Mouse (Mus musculus) stomach, embryonic 15.5 days (tissue): ENCODE measurements around the gene Hoxc6. TPM values are rescaled to one million over a fixed set of nuclear protein-coding genes. Genes with fewer than 3 reads are reported as not detected.

Experiments used
- ATAC-seq: fragments of 200-750 bp; cut with Nextera tagmentation; 2 replicates; pipeline ENCODE4 v1.8.0; 2017; ENCODE audit warnings: low read depth, moderate number of reproducible peaks, moderate TSS enrichment; ENCODE audit not compliant: insufficient read depth, low FRiP score
- H3K27ac ChIP-seq: fragments of 300-500 bp; sonication (generic); 2 replicates; pipeline ENCODE4 v1.5.1; 2015; ENCODE audit warnings: mild to moderate bottlenecking, inconsistent platforms
- H3K27me3 ChIP-seq: fragments of 300-500 bp; sonication (generic); replicated peaks from 2 replicates; pipeline ENCODE4 v1.6.1; 2015; ENCODE audit warnings: inconsistent platforms
- H3K36me3 ChIP-seq: fragments of 300-500 bp; sonication (generic); 2 replicates; pipeline ENCODE4 v1.6.1; 2015; ENCODE audit warnings: inconsistent platforms
- H3K4me1 ChIP-seq: fragments of 300-500 bp; sonication (generic); 2 replicates; pipeline ENCODE4 v1.6.1; 2015; ENCODE audit warnings: inconsistent platforms
- H3K4me2 ChIP-seq: fragments of 300-500 bp; sonication (generic); 2 replicates; pipeline ENCODE4 v1.6.1; 2015; ENCODE audit warnings: mild to moderate bottlenecking, inconsistent platforms
- H3K4me3 ChIP-seq: fragments of 300-500 bp; sonication (generic); replicated peaks from 2 replicates; pipeline ENCODE4 v1.5.1; 2015; ENCODE audit warnings: inconsistent platforms
- H3K9ac ChIP-seq: fragments of 300-500 bp; sonication (generic); 2 replicates; pipeline ENCODE4 v1.6.1; 2015; ENCODE audit warnings: inconsistent platforms
- H3K9me3 ChIP-seq: fragments of 300-500 bp; sonication (generic); 2 replicates; pipeline ENCODE4 v1.6.1; 2016; ENCODE audit warnings: inconsistent platforms
- WGBS: fragments of 180-500 bp; shearing (Covaris S2); methylation state at CpG from one replicate; pipeline ENCODE4 v1.1.7; 2015; 5-methylcytosine and 5-hydroxymethylcytosine counted together
- polyA plus RNA-seq: library from polyadenylated mRNA; unstranded; fragments of >200 nt; fragmentation: Nextera tagmentation; extraction: Ambion mirVana; gene quantifications from 2 replicates; pipeline ENCODE4 v1.2.1, GENCODE M21; 2015

The Hoxc6 gene
- polyA plus RNA-seq, 1 experiment from 2014 or later: 4.7 TPM

GRCm38 (mm10) chr15:102963259-102963658 is 34.8 kb upstream of the Hoxc6 start:
- H3K9me3 ChIP-seq: no peaks in the 10 kb centered on the region
- H3K4me1 ChIP-seq: peaks cover 8% of the 10 kb centered on the region; the same call in 1 of the 2 replicates
- no peak for ATAC-seq
- H3K36me3 ChIP-seq: no peaks in the 10 kb centered on the region
- no peak overlapping the region for H3K4me3 ChIP-seq
- H3K9ac ChIP-seq: no peak overlapping the region
- WGBS: 4% methylated on average over 8 of the region's 8 CpGs
- H3K27ac ChIP-seq: no peak overlapping the region
- H3K4me2 ChIP-seq: no peak overlapping the region
- H3K27me3 ChIP-seq: peaks cover 88% of the 10 kb centered on the region

GRCm38 (mm10) chr15:102963671-102964640 is 34.1 kb upstream of the Hoxc6 start:
- H3K4me3 ChIP-seq: no peak overlapping the region
- no peak overlapping the region for H3K27ac ChIP-seq
- no peak overlapping the region for H3K9ac ChIP-seq
- H3K4me1 ChIP-seq: peaks cover 8% of the 10 kb centered on the region; the same call in 1 of the 2 replicates
- ATAC-seq: no peak
- H3K9me3 ChIP-seq: no peaks in the 10 kb centered on the region
- H3K4me2 ChIP-seq: no peak overlapping the region
- peaks cover 87% of the 10 kb centered on the region for H3K27me3 ChIP-seq
- 4% methylated on average over 28 of the region's 28 CpGs for WGBS
- no peaks in the 10 kb centered on the region for H3K36me3 ChIP-seq

GRCm38 (mm10) chr15:102965003-102965891 is 32.8 kb upstream of the Hoxc6 start:
- H3K4me3 ChIP-seq: no peak overlapping the region
- H3K4me2 ChIP-seq: no peak overlapping the region

GRCm38 (mm10) chr15:102965892-102966775 is 31.9 kb upstream of the Hoxc6 start:
- H3K9ac ChIP-seq: no peak overlapping the region
- H3K27ac ChIP-seq: no peak overlapping the region
- peak overlapping the region; percentile 40 for H3K4me2 ChIP-seq
- peaks cover 92% of the 10 kb centered on the region for H3K27me3 ChIP-seq
- H3K4me3 ChIP-seq: peak overlapping the region; percentile 14; the same call in 1 of the 2 replicates
- no peak for ATAC-seq
- peaks cover 8% of the 10 kb centered on the region; the same call in 1 of the 2 replicates for H3K4me1 ChIP-seq
- H3K36me3 ChIP-seq: no peaks in the 10 kb centered on the region
- no peaks in the 10 kb centered on the region for H3K9me3 ChIP-seq
- WGBS: 4% methylated on average over 29 of the region's 30 CpGs

More at GRCm38 (mm10) chr15:102965003-102965891, 32.8 kb upstream of the Hoxc6 start:
- ATAC-seq: no peak
- Histone ChIP-seq H3K27me3 (peaks cover 91% of the 10 kb centered on the region), H3K36me3 (no peaks in the 10 kb centered on the region), H3K4me1 (peaks cover 8% of the 10 kb centered on the region; the same call in 1 of the 2 replicates), H3K9me3 (no peaks in the 10 kb centered on the region), H3K9ac (no peak overlapping the region), H3K27ac (no peak overlapping the region)
- WGBS: 5% methylated on average over 26 of the region's 26 CpGs

- Histone ChIP-seq H3K27me3 (peaks cover 93% of the 10 kb centered on the region), H3K27ac (no peak within 1 kb of the TSS), H3K4me2 (peak within 1 kb of the TSS; percentile 40), H3K4me3 (peak within 1 kb of the TSS; percentile 14; the same call in 1 of the 2 replicates), H3K36me3 (no peaks in the 10 kb centered on the region), H3K4me1 (peaks cover 8% of the 10 kb centered on the region; the same call in 1 of the 2 replicates), H3K9me3 (no peaks in the 10 kb centered on the region), H3K9ac (no peak within 1 kb of the TSS)
- WGBS: 2% methylated on average over 27 of the region's 27 CpGs
- peak; percentile 27; the same call in 1 of the 2 replicates for ATAC-seq
Measured at GRCm38 (mm10) chr15:102966776-102967311, 31.2 kb upstream of the Hoxc6 start, which contains the start of gene Hoxc10. TSS of gene Hoxc10 (plus strand) at chr15:102966796.

- Histone ChIP-seq H3K9me3 (no peaks in the 10 kb centered on the region), H3K4me1 (peaks cover 8% of the 10 kb centered on the region; the same call in 1 of the 2 replicates), H3K27ac (no peak within 1 kb of the TSS), H3K36me3 (no peaks in the 10 kb centered on the region), H3K9ac (no peak within 1 kb of the TSS), H3K27me3 (peaks cover 97% of the 10 kb centered on the region), H3K4me3 (peak within 1 kb of the TSS; percentile 14; the same call in 1 of the 2 replicates), H3K4me2 (peak within 1 kb of the TSS; percentile 40)
- no peak for ATAC-seq
- 6% methylated on average over 12 of the region's 12 CpGs for WGBS
Measured at GRCm38 (mm10) chr15:102967312-102967510, 30.8 kb upstream of the Hoxc6 start, which contains the start of gene Hoxc5. TSS of gene Hoxc5 (plus strand) at chr15:102967443.

- no peak overlapping the region for H3K27ac ChIP-seq
- WGBS: 2% methylated on average over 34 of the region's 34 CpGs
- H3K4me2 ChIP-seq: no peak overlapping the region
- H3K36me3 ChIP-seq: no peaks in the 10 kb centered on the region
- peaks cover 8% of the 10 kb centered on the region; the same call in 1 of the 2 replicates for H3K4me1 ChIP-seq
- peaks cover 97% of the 10 kb centered on the region for H3K27me3 ChIP-seq
- H3K4me3 ChIP-seq: no peak overlapping the region
- no peak overlapping the region for H3K9ac ChIP-seq
- H3K9me3 ChIP-seq: no peaks in the 10 kb centered on the region
- ATAC-seq: no peak
Measured at GRCm38 (mm10) chr15:102967511-102968397, 30.3 kb upstream of the Hoxc6 start.

- no peak for ATAC-seq
- Histone ChIP-seq H3K27me3 (peaks cover 98% of the 10 kb centered on the region), H3K36me3 (no peaks in the 10 kb centered on the region), H3K27ac (no peak overlapping the region), H3K4me1 (peaks cover 8% of the 10 kb centered on the region; the same call in 1 of the 2 replicates), H3K4me2 (no peak overlapping the region), H3K9me3 (no peaks in the 10 kb centered on the region), H3K4me3 (no peak overlapping the region), H3K9ac (no peak overlapping the region)
- 27% methylated on average over 1 of the region's 1 CpGs for WGBS
Measured at GRCm38 (mm10) chr15:102969296-102969695, 28.8 kb upstream of the Hoxc6 start.

GRCm38 (mm10) chr15:102970740-102971139 is 27.3 kb upstream of the Hoxc6 start:
- Histone ChIP-seq H3K36me3 (no peaks in the 10 kb centered on the region), H3K4me1 (peaks cover 8% of the 10 kb centered on the region; the same call in 1 of the 2 replicates), H3K9ac (no peak overlapping the region), H3K9me3 (no peaks in the 10 kb centered on the region), H3K27ac (no peak overlapping the region), H3K4me2 (no peak overlapping the region), H3K27me3 (peaks cover 96% of the 10 kb centered on the region), H3K4me3 (no peak overlapping the region)
- no peak for ATAC-seq
- WGBS: 1% methylated on average over 12 of the region's 12 CpGs

GRCm38 (mm10) chr15:102972254-102972653 is 25.8 kb upstream of the Hoxc6 start:
- H3K4me2 ChIP-seq: no peak overlapping the region
- H3K27ac ChIP-seq: no peak overlapping the region
- 1% methylated on average over 21 of the region's 21 CpGs for WGBS
- H3K4me1 ChIP-seq: peaks cover 3% of the 10 kb centered on the region; the same call in 1 of the 2 replicates
- no peaks in the 10 kb centered on the region for H3K36me3 ChIP-seq
- ATAC-seq: no peak
- H3K9ac ChIP-seq: no peak overlapping the region
- no peaks in the 10 kb centered on the region for H3K9me3 ChIP-seq
- no peak overlapping the region for H3K4me3 ChIP-seq
- peaks cover 96% of the 10 kb centered on the region for H3K27me3 ChIP-seq
